Mouse (Mus musculus) heart, embryonic 13.5 days (tissue): ENCODE measurements around the gene Cyp2c55. TPM values are rescaled to one million over a fixed set of nuclear protein-coding genes. Genes with fewer than 3 reads are reported as not detected.

Experiments used
- ATAC-seq: fragments of 200-750 bp; cut with Nextera tagmentation; 2 replicates; pipeline ENCODE4 v1.8.0; 2017; ENCODE audit warnings: moderate TSS enrichment; ENCODE audit not compliant: insufficient number of reproducible peaks, low FRiP score, low TSS enrichment; ENCODE audit errors: extremely low read depth
- H3K27ac ChIP-seq: fragments of 300-500 bp; sonication (generic); replicated peaks from 2 replicates; pipeline ENCODE4 v1.5.1; 2015; ENCODE audit warnings: moderate library complexity, mild to moderate bottlenecking, inconsistent platforms
- H3K27me3 ChIP-seq: fragments of 300-500 bp; sonication (generic); replicated peaks from 2 replicates; pipeline ENCODE4 v1.6.1; 2015; ENCODE audit warnings: mild to moderate bottlenecking, inconsistent platforms
- H3K36me3 ChIP-seq: fragments of 300-500 bp; sonication (generic); 2 replicates; pipeline ENCODE4 v1.6.1; 2015; ENCODE audit warnings: mild to moderate bottlenecking, inconsistent platforms
- H3K4me1 ChIP-seq: fragments of 300-500 bp; sonication (generic); 2 replicates; pipeline ENCODE4 v1.6.1; 2015; ENCODE audit warnings: inconsistent platforms
- H3K4me2 ChIP-seq: fragments of 300-500 bp; sonication (generic); 2 replicates; pipeline ENCODE4 v1.6.1; 2015; ENCODE audit warnings: inconsistent platforms, mild to moderate bottlenecking, moderate library complexity
- H3K4me3 ChIP-seq: fragments of 300-500 bp; sonication (generic); 2 replicates; pipeline ENCODE4 v1.5.1; 2015; ENCODE audit warnings: moderate library complexity, mild to moderate bottlenecking, inconsistent platforms
- H3K9ac ChIP-seq: fragments of 300-500 bp; sonication (generic); 2 replicates; pipeline ENCODE4 v1.6.1; 2015; ENCODE audit warnings: inconsistent platforms, mild to moderate bottlenecking, moderate library complexity
- H3K9me3 ChIP-seq: fragments of 300-500 bp; sonication (generic); 2 replicates; pipeline ENCODE4 v1.6.1; 2016; ENCODE audit warnings: inconsistent platforms
- WGBS: fragments of 180-500 bp; shearing (Covaris S2); methylation state at CpG from one replicate; pipeline ENCODE4 v1.1.7; 2015; ENCODE audit warnings: mixed read lengths; 5-methylcytosine and 5-hydroxymethylcytosine counted together
- polyA plus RNA-seq: library from polyadenylated mRNA; unstranded; fragments of >200 nt; fragmentation: Nextera tagmentation; extraction: Ambion mirVana; gene quantifications from 2 replicates; pipeline ENCODE4 v1.2.1, GENCODE M21; 2015

Cyp2c55 gene
- polyA plus RNA-seq: not detected in 2 replicates

GRCm38 (mm10) chr19:39006715-39007114 lies at the start of gene Cyp2c55:
Gene Cyp2c55 (plus strand): TSS chr19:39007019.
- no peak for ATAC-seq
- H3K4me2 ChIP-seq: no peak within 1 kb of the TSS
- no peaks in the 10 kb centered on the region for H3K27me3 ChIP-seq
- no peaks in the 10 kb centered on the region for H3K36me3 ChIP-seq
- H3K9ac ChIP-seq: no peak within 1 kb of the TSS
- H3K4me3 ChIP-seq: no peak within 1 kb of the TSS
- H3K27ac ChIP-seq: no peak within 1 kb of the TSS
- no peaks in the 10 kb centered on the region for H3K9me3 ChIP-seq
- no peaks in the 10 kb centered on the region for H3K4me1 ChIP-seq

- H3K4me1 ChIP-seq: no peaks in the 10 kb centered on the region
- no peak overlapping the region for H3K9ac ChIP-seq
- peaks cover 50% of the 10 kb centered on the region for H3K36me3 ChIP-seq
- no peak overlapping the region for H3K4me2 ChIP-seq
- 61% methylated on average over 6 of the region's 6 CpGs for WGBS
- no peak for ATAC-seq
- H3K4me3 ChIP-seq: no peak overlapping the region
- H3K27ac ChIP-seq: no peak overlapping the region
- no peaks in the 10 kb centered on the region for H3K9me3 ChIP-seq
- H3K27me3 ChIP-seq: no peaks in the 10 kb centered on the region
Observed at GRCm38 (mm10) chr19:38970741-38971140, 36.1 kb upstream of the Cyp2c55 start.

- H3K36me3 ChIP-seq: peaks cover 33% of the 10 kb centered on the region
- ATAC-seq: no peak
Observed at GRCm38 (mm10) chr19:38972581-38972980, 34.2 kb upstream of the Cyp2c55 start.

GRCm38 (mm10) chr19:38973666-38974065 lies 33.2 kb upstream of the Cyp2c55 start:
- WGBS: 50% methylated on average over 7 of the region's 7 CpGs
- Histone ChIP-seq H3K36me3 (peaks cover 30% of the 10 kb centered on the region), H3K27ac (no peak overlapping the region), H3K4me3 (no peak overlapping the region), H3K9me3 (no peaks in the 10 kb centered on the region), H3K4me1 (no peaks in the 10 kb centered on the region), H3K4me2 (no peak overlapping the region), H3K9ac (no peak overlapping the region), H3K27me3 (no peaks in the 10 kb centered on the region)
- ATAC-seq: no peak

More at GRCm38 (mm10) chr19:38972581-38972980, 34.2 kb upstream of the Cyp2c55 start:
- Histone ChIP-seq H3K27me3 (no peaks in the 10 kb centered on the region), H3K4me3 (no peak overlapping the region), H3K4me2 (no peak overlapping the region), H3K4me1 (no peaks in the 10 kb centered on the region), H3K9me3 (no peaks in the 10 kb centered on the region), H3K27ac (no peak overlapping the region), H3K9ac (no peak overlapping the region)
- 73% methylated on average over 5 of the region's 5 CpGs for WGBS

GRCm38 (mm10) chr19:38976269-38976668 lies 30.6 kb upstream of the Cyp2c55 start:
- Histone ChIP-seq H3K9me3 (no peaks in the 10 kb centered on the region), H3K4me3 (no peak overlapping the region), H3K36me3 (peaks cover 9% of the 10 kb centered on the region), H3K27me3 (no peaks in the 10 kb centered on the region), H3K9ac (no peak overlapping the region), H3K27ac (no peak overlapping the region), H3K4me2 (no peak overlapping the region), H3K4me1 (no peaks in the 10 kb centered on the region)
- ATAC-seq: no peak

- H3K36me3 ChIP-seq: no peaks in the 10 kb centered on the region
- H3K4me3 ChIP-seq: no peak overlapping the region
- no peaks in the 10 kb centered on the region for H3K9me3 ChIP-seq
- H3K4me1 ChIP-seq: no peaks in the 10 kb centered on the region
- H3K4me2 ChIP-seq: no peak overlapping the region
- H3K27me3 ChIP-seq: no peaks in the 10 kb centered on the region
- H3K9ac ChIP-seq: no peak overlapping the region
- H3K27ac ChIP-seq: no peak overlapping the region
- no peak for ATAC-seq
- 0% methylated on average over 1 of the region's 1 CpGs for WGBS
Observed at GRCm38 (mm10) chr19:38981966-38982365, 24.9 kb upstream of the Cyp2c55 start.

- Histone ChIP-seq H3K36me3 (no peaks in the 10 kb centered on the region), H3K9me3 (peaks cover 8% of the 10 kb centered on the region; the same call in 1 of the 2 replicates), H3K27ac (no peak overlapping the region), H3K9ac (no peak overlapping the region), H3K4me1 (no peaks in the 10 kb centered on the region), H3K4me2 (no peak overlapping the region), H3K27me3 (no peaks in the 10 kb centered on the region), H3K4me3 (no peak overlapping the region)
- WGBS: 51% methylated on average over 4 of the region's 4 CpGs
- no peak for ATAC-seq
Observed at GRCm38 (mm10) chr19:38998248-38998647, 8.6 kb upstream of the Cyp2c55 start.

GRCm38 (mm10) chr19:38998676-38999075 lies 8.1 kb upstream of the Cyp2c55 start:
- H3K27me3 ChIP-seq: no peaks in the 10 kb centered on the region
- peaks cover 4% of the 10 kb centered on the region; the same call in 1 of the 2 replicates for H3K9me3 ChIP-seq
- no peak overlapping the region for H3K9ac ChIP-seq
- no peak overlapping the region for H3K4me3 ChIP-seq
- H3K4me1 ChIP-seq: no peaks in the 10 kb centered on the region
- WGBS: 64% methylated on average over 1 of the region's 1 CpGs
- no peak for ATAC-seq
- H3K27ac ChIP-seq: no peak overlapping the region
- no peaks in the 10 kb centered on the region for H3K36me3 ChIP-seq
- no peak overlapping the region for H3K4me2 ChIP-seq

GRCm38 (mm10) chr19:39005132-39005531 lies 1.7 kb upstream of the Cyp2c55 start:
- no peaks in the 10 kb centered on the region for H3K4me1 ChIP-seq
- H3K4me2 ChIP-seq: no peak overlapping the region
- no peak for ATAC-seq
- no peaks in the 10 kb centered on the region for H3K27me3 ChIP-seq
- no peaks in the 10 kb centered on the region for H3K9me3 ChIP-seq
- H3K36me3 ChIP-seq: no peaks in the 10 kb centered on the region
- 80% methylated on average over 1 of the region's 1 CpGs for WGBS
- no peak overlapping the region for H3K4me3 ChIP-seq
- no peak overlapping the region for H3K27ac ChIP-seq
- no peak overlapping the region for H3K9ac ChIP-seq

- no peaks in the 10 kb centered on the region for H3K4me1 ChIP-seq
- H3K4me2 ChIP-seq: no peak overlapping the region
- 88% methylated on average over 1 of the region's 1 CpGs for WGBS
- H3K9me3 ChIP-seq: no peaks in the 10 kb centered on the region
- H3K36me3 ChIP-seq: no peaks in the 10 kb centered on the region
- no peaks in the 10 kb centered on the region for H3K27me3 ChIP-seq
- H3K4me3 ChIP-seq: no peak overlapping the region
- H3K9ac ChIP-seq: no peak overlapping the region
- ATAC-seq: no peak
- no peak overlapping the region for H3K27ac ChIP-seq
Observed at GRCm38 (mm10) chr19:39057928-39058327, 51.1 kb downstream of the Cyp2c55 start.

- H3K4me3 ChIP-seq: no peak within 1 kb of the TSS
- ATAC-seq: no peak
Observed at GRCm38 (mm10) chr19:39060719-39061118, 53.9 kb downstream of the Cyp2c55 start, which contains the start of gene Cyp2c65. Gene Cyp2c65 (plus strand): TSS chr19:39061015.

More at GRCm38 (mm10) chr19:39060719-39061118, 53.9 kb downstream of the Cyp2c55 start, which contains the start of gene Cyp2c65:
- H3K4me2 ChIP-seq: no peak within 1 kb of the TSS
- no peak within 1 kb of the TSS for H3K27ac ChIP-seq
- 46% methylated on average over 2 of the region's 2 CpGs for WGBS
- H3K27me3 ChIP-seq: no peaks in the 10 kb centered on the region
- no peaks in the 10 kb centered on the region for H3K36me3 ChIP-seq
- H3K9ac ChIP-seq: no peak within 1 kb of the TSS
- no peaks in the 10 kb centered on the region for H3K4me1 ChIP-seq
- no peaks in the 10 kb centered on the region for H3K9me3 ChIP-seq
